Mouse (Mus musculus): ENCODE data around the gene Bola1.

DNA sequence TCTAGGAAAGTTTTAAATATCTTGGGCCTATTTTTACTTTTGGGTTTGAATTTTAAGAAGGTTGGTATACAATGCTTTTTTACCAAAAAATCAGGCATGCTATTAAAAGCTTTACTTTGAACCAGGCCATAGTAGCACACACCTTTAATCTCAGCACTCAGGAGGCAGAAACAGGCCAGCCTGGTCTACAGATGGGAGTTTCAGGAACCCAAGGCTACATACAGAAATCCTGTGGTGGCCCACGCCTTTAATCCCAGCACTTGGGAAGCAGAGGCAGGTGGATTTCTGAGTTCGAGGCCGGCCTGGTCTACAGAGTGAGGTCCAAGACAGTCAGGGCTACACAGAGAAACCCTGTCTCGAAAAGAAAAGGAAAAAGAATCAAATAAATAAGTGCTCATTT, 48.0 kb upstream of the Bola1 start:
- no peak for TF ChIP-seq CTCF (IDR thresholded peaks at IDR 0.05; ENCODE audit: low read depth)
- TF ChIP-seq EP300 (optimal IDR thresholded peaks at IDR 0.05): no peak

Measured in stomach, postnatal 0 days (tissue).